Mouse (Mus musculus) monocyte, adult 5-6 weeks (primary cell): ENCODE measurements around the gene Ndst2. TPM values are rescaled to one million over a fixed set of nuclear protein-coding genes. Genes with fewer than 3 reads are reported as not detected.
A peak's percentile ranks its signal among the peaks of the same experiment; 100 is the strongest.

Source experiments
- ATAC-seq: fragments of 153-309, 156-312 bp; replicated peaks from 2 replicates; pipeline ENCODE4 v1.8.0; 2017; ENCODE audit warnings: mild to moderate bottlenecking; ENCODE audit not compliant: low TSS enrichment, insufficient number of reproducible peaks, severe bottlenecking, poor library complexity, low FRiP score
- total RNA-seq: library from RNA; stranded (forward); fragments of 200-1000, 200-491, 200-594 nt; gene quantifications from 3 replicates; pipeline ENCODE4 v1.2.3, GENCODE M21; 2017

The Ndst2 gene
- total RNA-seq = 15.6 to 17.6 TPM (median 16.8 TPM) in 3 replicates

DNA sequence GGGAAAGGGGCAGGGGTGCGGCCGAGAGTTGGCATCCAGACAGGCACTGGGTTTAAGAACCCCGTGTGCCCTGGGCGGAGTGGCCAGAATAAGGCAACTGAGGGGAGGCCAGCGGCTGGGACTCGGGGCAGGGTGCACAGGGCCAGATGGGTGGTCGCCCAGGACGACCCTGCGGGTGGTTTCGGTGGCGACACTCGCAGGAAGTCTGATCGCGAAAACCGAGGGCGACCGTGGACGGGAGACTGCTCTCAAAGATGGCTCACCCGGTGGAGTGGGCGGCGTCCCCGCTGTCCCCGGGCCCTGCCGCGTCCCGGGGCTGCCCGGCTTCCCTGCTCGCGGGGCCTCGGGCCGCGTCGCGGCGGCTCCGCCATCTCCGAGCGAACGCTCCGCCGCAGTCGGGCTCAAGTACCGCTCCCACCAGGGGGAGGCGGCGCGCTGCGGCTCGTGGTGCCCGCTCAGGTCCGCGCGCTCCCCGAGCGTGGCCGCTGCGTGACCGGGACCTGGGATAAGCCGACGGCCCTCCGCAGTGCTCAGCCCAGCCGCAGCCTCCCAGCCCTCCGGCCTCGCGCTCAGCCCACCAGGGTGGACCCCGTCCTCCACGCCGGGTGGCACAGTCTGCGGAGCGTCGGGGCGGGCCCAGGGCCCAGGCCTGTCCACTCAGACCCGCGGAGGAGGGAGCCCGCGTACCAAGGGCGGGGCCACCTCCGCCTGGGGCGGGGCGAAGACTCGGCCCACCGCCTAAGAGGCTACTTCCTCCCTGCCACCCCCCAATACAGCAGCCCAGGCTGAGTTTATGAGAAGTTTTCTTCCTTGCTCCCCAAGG, at the start of gene Ndst2:
Ndst2 (minus strand) TSS at position 611 of the 823 bp plus-strand sequence.
- peak; percentile 83 for ATAC-seq

DNA sequence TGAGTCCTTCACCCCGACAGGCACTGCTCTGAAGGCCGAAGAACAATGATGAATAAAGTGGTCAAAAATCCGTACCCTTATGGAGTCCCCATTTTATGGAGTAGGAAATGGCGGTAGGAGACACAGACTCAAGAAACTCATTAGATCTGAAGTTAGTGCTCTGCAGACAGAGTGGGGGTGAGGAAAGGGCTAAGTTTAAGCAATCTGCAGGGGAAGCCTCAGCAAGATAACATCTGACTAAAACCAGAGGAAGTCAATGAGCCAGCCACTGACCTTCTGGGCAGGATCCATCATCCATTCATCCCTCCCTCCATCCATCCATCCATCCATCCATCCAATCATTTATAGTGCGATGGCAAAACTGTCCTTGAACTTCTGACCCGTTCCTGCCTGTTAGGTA, 49.2 kb upstream of the Ndst2 start:
- no peak for ATAC-seq

DNA sequence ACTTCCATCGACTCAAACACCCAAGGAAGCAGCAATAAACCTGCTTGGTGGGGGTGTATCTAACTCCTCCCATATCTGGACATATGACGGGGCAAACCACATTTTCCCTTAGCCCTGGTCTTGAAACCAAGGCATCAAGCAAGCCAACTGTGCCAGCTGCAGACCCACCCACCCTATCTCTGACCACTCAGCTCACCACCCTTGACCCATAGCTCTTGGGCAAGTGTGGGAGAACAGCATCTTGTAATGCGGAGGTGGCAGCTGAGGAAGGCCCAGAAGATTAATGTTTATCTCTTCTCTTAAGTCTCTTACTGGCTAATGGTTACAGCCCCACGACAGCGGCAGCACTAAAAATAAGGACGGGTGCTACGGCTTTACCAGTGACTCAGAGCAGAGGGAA, 48.5 kb upstream of the Ndst2 start:
- ATAC-seq = no peak

DNA sequence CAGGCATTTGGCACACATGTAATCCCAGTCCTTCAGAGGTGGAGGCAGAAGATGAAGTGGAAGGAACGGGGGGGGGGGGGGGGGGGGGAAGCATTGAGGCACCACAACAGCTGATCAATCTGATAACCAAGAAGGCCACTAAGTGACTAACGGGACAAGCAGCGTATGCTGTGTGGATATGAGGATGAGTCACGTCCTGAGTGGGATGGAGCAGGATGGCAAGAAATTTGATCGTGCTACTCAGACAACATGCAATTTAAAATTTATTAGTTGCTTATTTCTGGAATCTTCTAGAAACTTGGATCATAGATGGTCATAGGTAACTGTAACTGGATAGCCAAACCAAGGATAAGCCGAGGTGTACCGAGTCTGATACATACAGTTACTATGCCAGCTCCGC, 45.9 kb upstream of the Ndst2 start:
- no peak for ATAC-seq

- ATAC-seq = no peak
Observed at GRCm38 (mm10) chr14:20778496-20778895, 44.1 kb upstream of the Ndst2 start.

- no peak; the same call in 1 of the 2 replicates for ATAC-seq
Observed at GRCm38 (mm10) chr14:20775661-20776060, 41.3 kb upstream of the Ndst2 start.

DNA sequence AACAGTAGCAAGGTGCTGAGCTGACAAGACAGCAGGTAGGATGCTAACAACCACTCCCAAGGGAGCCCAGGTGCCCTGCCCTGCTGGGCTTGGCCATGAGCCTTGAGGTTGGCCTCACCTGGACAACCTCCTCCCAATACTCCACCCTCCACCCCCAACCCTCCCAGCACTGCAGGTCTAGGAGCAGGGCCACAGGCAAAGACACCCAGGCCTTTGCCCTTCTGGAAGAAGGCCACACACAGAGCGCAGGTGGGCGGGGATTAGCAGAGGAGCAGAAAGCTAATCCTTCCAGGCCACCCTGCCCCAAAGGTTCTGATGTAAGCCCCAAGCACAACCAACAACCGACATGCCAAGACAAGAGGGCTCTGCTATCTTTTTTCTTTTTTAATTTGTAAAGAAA, 39.0 kb upstream of the Ndst2 start:
- ATAC-seq = no peak

DNA sequence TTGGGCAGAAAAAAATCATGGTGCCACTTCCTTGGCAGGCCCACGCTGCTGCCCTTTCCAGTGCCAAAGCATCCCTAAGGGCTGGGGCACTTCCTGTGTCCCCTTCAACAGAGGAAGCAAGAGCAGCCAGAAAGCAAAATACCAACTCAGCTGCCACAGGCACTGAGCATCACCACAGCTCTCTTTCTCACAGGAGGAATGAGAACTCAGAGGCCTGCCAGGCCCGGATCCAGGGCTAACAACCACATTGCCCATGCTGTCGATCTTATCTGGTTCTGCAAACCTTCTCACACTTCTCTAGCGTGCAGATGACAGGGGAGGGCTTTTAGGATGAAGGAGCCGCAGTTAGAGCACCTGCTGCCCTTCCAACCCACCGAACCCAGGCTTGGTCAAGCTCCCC, 38.4 kb upstream of the Ndst2 start:
- no peak for ATAC-seq

- ATAC-seq = no peak
Observed at GRCm38 (mm10) chr14:20771941-20772340, 37.6 kb upstream of the Ndst2 start.

DNA sequence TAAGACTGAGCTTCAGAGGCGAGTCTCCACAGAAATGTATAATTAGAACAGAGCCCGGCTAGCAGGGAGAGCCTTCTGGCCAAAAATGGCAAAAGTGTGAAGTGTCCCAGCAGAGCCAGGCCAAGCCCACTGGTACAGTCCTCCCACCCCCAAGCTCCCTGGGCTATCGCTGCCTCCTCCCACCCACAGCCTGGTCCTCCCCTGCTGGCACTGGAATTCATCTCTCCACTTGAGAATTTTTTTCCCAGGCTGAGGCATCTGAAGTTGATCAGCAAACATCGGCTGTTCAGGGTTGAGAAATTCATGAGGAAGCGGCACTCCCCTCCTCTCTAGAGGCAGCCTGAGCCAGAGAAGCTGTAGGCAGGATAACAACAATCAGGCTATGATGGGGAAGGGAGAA, 34.2 kb upstream of the Ndst2 start:
- no peak for ATAC-seq

- ATAC-seq = no peak
Observed at GRCm38 (mm10) chr14:20767936-20768335, 33.6 kb upstream of the Ndst2 start.

DNA sequence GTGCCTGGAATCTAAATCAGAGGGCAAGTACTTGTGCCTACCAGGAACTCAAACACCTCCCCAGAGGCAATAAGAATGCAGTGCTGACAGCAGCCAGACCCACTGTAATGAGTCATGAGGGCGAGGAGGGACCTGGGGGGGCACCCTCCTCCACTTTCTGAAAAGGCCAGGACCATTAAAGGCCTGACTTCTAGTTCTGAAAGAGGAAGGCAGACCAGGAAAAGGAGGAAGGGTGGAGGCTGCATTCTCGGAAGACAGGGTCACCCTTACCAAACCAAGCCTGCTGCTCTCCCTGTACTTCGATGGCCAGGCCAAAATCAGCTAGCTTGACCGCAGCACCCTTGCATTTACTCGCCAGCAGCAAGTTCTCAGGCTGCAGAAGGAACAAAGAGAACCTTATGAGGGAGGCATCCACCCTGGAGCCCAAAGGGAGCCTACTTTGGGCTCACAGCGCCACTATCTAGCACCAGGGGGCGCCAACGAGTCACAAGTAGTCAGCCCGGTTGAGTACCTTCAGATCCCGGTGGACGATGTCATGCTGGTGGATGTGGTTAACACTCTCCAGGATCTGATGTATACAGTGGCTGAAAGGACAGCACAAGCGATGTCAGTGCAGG, 31.4 kb upstream of the Ndst2 start:
- ATAC-seq = peak; percentile 91

DNA sequence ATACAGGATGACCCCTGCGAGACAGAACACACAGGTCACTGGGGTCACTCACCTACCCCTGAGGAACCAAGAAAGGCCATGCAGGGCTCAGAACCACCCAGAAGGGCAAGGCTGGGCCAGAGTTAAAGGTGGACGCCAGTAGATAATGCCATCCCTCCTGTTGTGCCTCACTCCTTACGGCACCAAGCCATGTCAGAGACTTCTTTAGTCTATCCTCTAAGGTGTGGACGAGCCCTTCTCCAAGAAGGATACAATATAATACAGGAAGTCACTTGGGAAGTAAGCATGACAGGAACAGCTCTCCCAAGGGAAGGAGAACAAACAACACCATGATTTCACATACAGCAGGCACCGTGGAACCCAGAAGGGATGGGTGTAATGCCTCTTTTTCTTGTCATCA, 30.6 kb upstream of the Ndst2 start:
- no peak for ATAC-seq

DNA sequence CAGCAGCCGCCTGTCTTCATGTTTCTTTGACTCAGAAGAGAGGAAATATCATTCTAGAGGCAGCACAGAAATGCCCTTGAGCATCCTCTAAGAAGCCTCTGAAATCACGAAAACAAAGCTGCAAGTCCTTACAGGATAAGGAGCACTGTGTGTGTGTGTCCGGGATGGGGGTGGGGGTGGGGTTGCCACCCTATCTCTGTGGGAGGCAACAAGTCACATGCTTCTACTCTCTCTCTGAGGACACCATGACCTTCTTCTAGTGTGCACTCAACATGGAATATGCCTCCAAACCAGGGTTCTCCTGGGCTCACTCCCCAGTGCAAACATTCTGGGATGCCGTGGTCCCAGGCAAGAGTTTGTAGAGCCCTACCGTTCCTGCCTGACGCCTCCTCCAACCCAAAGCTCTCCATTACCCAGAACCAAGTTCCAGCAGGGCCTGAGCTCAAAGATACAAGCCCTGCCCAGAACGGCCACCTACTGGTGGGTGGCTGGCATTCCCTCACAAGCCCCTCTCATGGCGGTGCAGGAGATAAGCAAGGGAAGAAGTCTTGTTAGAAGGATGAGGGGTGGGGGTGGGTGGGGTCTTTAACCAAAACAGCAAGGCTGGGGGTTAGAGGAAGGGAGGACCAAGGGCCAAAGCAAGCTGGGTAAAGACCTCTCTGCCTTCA, 24.5 kb upstream of the Ndst2 start:
- no peak for ATAC-seq

- no peak for ATAC-seq
Observed at GRCm38 (mm10) chr14:20757370-20757907, 23.1 kb upstream of the Ndst2 start.

DNA sequence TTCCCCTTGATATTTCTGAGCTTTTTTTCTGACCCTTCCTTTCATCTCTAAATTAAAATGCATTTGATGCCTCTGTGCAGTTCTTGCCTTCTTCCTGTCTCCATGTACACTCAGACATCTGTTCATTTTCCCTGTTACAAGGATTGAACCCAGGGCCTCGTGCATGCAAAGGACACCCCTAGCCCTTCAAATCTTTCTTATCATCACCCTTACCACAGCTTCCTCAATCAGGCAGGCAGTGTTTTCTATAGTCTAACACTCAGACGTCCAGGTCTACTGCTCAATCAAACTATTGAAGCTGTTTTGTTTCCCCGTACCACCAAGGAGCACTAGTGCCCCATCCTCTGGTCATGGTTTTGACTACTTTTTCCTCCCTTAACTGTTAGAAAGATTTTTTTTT, 19.4 kb upstream of the Ndst2 start:
- ATAC-seq = no peak

DNA sequence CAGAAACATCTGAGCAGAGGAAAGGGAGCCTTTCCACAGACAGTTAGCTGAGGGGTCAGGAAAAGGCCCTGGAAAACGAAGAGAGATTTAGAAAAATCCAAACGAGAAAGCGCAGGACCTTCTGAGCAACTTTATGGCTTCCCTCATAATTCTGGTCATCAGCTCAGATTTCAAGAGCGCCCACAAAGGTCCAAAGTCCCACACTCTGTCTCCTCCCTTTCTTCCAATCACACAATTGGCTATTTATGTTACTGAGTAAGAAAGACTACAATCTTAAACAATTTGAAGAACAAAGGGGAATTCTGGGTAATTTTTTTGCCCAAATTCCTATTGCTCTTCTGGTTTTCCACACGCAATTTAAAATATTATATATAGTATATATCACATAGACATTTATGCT, 16.1 kb upstream of the Ndst2 start:
- ATAC-seq = no peak

DNA sequence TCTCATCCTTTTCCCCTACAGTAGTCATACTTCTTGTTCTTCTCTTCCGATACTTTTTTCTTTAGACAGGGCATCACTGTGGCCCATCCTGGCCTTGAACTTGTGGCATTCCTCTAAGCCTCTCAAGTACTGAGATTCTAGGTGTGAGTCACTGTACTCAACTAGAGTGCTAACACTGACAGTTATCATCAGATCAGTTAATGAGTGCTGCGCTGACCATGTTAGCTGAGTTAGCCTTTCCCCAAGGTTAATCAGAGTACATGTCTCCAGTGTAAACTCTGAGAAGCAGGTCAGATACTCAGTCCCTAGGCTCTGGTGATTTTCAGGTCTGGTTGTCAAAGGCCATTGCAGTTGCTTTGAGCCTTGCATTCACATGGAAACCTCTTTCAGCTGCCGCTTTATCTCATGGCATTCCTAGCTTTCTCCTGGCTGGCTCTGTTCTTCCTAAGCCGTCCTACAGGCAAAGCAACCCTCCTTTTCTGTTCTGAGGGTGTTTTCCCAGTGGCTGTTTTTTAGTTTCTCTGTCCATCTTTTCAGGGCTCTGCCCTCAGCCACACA, 15.2 kb upstream of the Ndst2 start:
- ATAC-seq = no peak

DNA sequence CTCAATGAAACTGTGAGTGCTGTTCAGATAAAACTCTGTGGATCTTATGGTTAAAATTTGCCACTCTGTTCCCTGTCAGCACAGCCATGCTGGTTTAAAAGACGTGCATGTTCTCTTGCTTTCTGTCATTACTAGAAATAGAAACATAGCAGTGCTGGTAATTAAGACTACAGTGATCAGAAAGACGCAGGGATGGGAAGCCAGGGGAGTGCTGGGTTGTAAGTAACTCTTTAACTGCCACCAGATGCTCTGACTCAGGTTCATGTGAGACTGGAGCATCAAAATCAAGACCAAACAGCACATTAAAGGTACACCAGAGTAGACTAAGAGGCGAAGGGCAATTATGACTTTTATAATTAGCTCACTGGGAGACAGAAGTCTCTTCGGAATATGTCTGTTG, 14.0 kb upstream of the Ndst2 start:
- no peak for ATAC-seq
